Mouse (Mus musculus): ENCODE measurements around the gene Cyp2a4. TPM values are rescaled to one million over a fixed set of nuclear protein-coding genes. Genes with fewer than 3 reads are reported as not detected.
"Not testable (repeated sequence)": the region's sequence is repeated elsewhere in the genome, so short reads cannot be mapped to it uniquely, and the experiment has no call there.

Cyp2a4 gene
- not detected in 2 replicates for polyA plus RNA-seq (2015; fragmentation: Nextera tagmentation; extraction: Ambion mirVana)

DNA sequence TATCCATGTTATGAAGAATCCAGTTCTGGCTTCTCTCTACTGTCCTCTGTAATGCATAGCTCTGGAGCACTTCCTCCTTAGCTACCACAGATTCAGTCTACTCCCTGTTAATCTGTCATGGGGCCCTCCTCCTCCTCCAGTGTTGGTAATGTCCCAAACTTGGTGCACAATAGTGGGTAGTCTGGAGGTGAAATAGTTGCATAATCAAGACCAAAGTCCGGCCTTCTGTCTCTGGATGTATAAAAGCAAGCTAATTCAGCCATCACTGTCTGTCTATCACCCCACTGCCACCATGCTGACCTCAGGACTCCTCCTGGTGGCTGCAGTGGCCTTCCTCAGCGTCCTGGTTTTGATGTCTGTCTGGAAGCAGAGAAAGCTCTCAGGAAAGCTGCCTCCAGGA, at the start of gene Cyp2a4:
Cyp2a4 (plus strand) TSS at position 244 of the 400 bp plus-strand sequence.
- not testable (repeated sequence) for H3K4me1 ChIP-seq (replicated peaks; ENCODE audit: control insufficient read depth, insufficient read depth, low read length); H3K4me3 ChIP-seq (replicated peaks; ENCODE audit: low read length); ATAC-seq; H3K4me2 ChIP-seq (ENCODE audit: low read length); H3K9ac ChIP-seq (replicated peaks; ENCODE audit: low read depth, low read length); H3K9me3 ChIP-seq (ENCODE audit: control insufficient read depth, low read length); H3K36me3 ChIP-seq (ENCODE audit: control insufficient read depth, insufficient read depth); H3K27me3 ChIP-seq (replicated peaks; ENCODE audit: control insufficient read depth, insufficient read depth, low read length); H3K27ac ChIP-seq (ENCODE audit: low read length)
- whole genome bisulfite sequencing = 71% methylated on average over 2 of the region's 2 CpGs

DNA sequence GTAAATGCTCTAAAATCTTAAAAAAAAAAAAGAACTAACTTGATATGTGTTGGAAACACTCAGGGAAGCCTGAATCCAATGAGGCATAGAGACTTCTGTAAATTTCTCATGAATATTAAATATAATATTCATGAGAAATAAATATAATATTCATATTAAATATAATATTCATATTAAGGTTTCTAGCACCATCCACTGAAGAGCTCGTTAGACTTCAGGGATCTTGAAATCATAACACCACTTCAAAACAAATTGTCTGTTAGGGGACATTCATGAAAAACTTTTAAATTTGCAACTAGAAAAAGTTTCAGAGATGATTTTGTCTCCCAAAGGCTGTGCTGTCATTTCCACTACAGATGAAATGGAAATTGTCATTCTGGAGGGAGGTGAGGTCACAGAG, 46.9 kb upstream of the Cyp2a4 start, which contains the start of gene Vmn1r184:
Vmn1r184 (plus strand) TSS at position 301 of the 400 bp plus-strand sequence.
- H3K9me3 ChIP-seq (ENCODE audit: control insufficient read depth, low read length); H3K9ac ChIP-seq (replicated peaks; ENCODE audit: low read depth, low read length); H3K27ac ChIP-seq (ENCODE audit: low read length); ATAC-seq; H3K4me1 ChIP-seq (replicated peaks; ENCODE audit: control insufficient read depth, insufficient read depth, low read length); H3K4me3 ChIP-seq (replicated peaks; ENCODE audit: low read length); H3K27me3 ChIP-seq (replicated peaks; ENCODE audit: control insufficient read depth, insufficient read depth, low read length); H3K4me2 ChIP-seq (ENCODE audit: low read length); H3K36me3 ChIP-seq (ENCODE audit: control insufficient read depth, insufficient read depth): not testable (repeated sequence)
- WGBS = 62% methylated on average over 1 of the region's 1 CpGs

DNA sequence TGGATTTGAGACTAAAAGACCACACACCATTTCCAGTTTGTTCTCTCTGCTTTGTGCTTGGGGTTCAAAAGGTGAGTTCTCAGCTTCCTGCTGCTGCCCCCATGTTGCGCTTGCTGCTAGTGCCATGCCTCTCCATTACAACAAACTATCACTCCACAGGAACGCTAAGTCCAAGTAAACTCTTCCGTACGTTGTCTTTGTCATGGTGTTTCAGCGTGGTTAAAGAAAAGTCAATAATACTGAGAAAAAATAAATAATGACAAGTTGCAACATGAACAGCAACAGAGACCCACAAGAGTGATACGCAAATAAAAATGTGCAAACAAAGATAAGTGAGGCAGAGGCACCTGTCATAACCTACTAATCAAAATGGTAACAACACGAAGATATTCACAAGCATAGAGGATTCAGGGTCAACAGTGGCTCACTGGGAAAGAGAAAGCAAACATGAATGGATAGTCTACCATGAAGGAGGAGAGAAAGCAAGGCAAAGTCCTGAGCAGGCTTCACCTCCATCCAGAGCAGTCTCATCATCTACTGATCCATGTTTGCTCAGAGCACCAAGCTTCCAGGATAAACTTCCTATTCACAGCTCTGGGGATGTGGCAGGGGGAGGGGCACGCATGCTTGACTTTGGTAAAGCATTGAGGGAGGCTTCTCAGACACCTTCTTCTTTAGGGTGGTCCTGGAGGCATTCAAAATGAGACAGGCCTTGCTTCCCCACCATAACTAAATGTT, 3.4 kb upstream of the Cyp2a4 start:
- not testable (repeated sequence) for ATAC-seq; H3K4me3 ChIP-seq (replicated peaks; ENCODE audit: low read length); H3K27me3 ChIP-seq (replicated peaks; ENCODE audit: control insufficient read depth, insufficient read depth, low read length); H3K27ac ChIP-seq (ENCODE audit: low read length); H3K4me1 ChIP-seq (replicated peaks; ENCODE audit: control insufficient read depth, insufficient read depth, low read length); H3K9ac ChIP-seq (replicated peaks; ENCODE audit: low read depth, low read length); H3K4me2 ChIP-seq (ENCODE audit: low read length); H3K9me3 ChIP-seq (ENCODE audit: control insufficient read depth, low read length); H3K36me3 ChIP-seq (ENCODE audit: control insufficient read depth, insufficient read depth)
- 84% methylated on average over 8 of the region's 8 CpGs for WGBS

DNA sequence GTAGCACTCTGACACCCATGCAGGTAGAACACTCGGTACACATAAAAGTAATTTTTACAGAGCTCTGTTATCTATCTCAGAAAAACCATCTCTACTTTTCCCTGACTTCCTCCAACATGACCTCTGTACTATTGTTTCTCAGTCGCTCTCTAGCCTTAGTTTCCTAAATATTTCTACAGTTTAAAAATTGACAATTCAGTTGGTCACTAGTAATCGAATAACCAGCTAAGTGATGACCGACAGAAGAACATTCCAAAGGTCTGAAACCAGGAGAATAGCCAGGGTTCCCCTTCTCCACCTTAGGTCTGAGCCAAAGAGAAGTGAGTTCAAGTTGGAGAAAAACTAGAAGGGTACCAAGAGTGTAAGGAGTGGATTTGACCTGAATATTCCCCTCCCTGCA, 4.8 kb downstream of the Cyp2a4 start:
- ATAC-seq; H3K9ac ChIP-seq (replicated peaks; ENCODE audit: low read depth, low read length); H3K9me3 ChIP-seq (ENCODE audit: control insufficient read depth, low read length); H3K27ac ChIP-seq (ENCODE audit: low read length); H3K4me2 ChIP-seq (ENCODE audit: low read length); H3K4me3 ChIP-seq (replicated peaks; ENCODE audit: low read length); H3K27me3 ChIP-seq (replicated peaks; ENCODE audit: control insufficient read depth, insufficient read depth, low read length); H3K36me3 ChIP-seq (ENCODE audit: control insufficient read depth, insufficient read depth); H3K4me1 ChIP-seq (replicated peaks; ENCODE audit: control insufficient read depth, insufficient read depth, low read length): not testable (repeated sequence)
- WGBS = 87% methylated on average over 4 of the region's 4 CpGs

DNA sequence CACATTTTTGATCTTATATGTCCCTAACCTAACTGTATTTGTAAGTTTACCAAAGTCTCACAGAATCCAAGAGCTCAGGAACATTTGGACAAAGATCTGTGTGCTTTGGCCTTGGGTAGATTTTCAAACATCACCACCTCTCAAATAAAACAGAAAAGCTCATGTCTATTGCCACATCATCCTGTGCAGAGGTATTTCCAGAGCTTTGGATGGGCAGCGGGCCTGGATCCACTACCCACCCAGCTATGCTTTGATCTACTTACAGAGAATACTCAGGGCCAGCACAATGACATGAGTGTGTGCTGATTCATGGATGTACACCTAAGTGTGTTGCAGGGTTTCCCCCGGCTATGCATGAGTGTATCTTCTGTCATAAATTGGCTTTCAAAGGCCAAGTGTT, 8.2 kb downstream of the Cyp2a4 start:
- H3K9ac ChIP-seq (replicated peaks; ENCODE audit: low read depth, low read length); H3K4me1 ChIP-seq (replicated peaks; ENCODE audit: control insufficient read depth, insufficient read depth, low read length); H3K4me3 ChIP-seq (replicated peaks; ENCODE audit: low read length); H3K27me3 ChIP-seq (replicated peaks; ENCODE audit: control insufficient read depth, insufficient read depth, low read length); H3K27ac ChIP-seq (ENCODE audit: low read length); H3K9me3 ChIP-seq (ENCODE audit: control insufficient read depth, low read length); ATAC-seq; H3K36me3 ChIP-seq (ENCODE audit: control insufficient read depth, insufficient read depth); H3K4me2 ChIP-seq (ENCODE audit: low read length): not testable (repeated sequence)
- 87% methylated on average over 2 of the region's 2 CpGs for WGBS

DNA sequence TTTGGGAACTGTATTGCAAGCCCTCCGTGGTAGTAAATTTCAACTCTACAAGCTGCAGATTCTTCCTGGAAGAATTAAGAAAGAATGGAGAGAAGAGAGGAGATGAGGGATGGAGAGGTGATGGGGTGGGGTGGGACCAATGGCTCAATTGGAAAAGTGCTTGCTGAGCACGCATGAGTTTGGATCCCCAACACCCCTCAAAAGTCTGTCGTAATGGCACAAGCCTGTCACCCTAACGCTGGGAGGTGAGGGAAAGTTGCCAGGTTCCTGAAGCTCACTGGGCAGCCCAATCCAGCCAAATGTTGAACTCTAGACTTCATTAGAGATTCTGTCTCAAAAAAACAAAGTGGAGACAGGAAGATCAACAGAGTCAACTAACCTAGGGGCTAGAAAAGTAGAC, 8.8 kb downstream of the Cyp2a4 start:
- H3K4me1 ChIP-seq (replicated peaks; ENCODE audit: control insufficient read depth, insufficient read depth, low read length); H3K27ac ChIP-seq (ENCODE audit: low read length); H3K9ac ChIP-seq (replicated peaks; ENCODE audit: low read depth, low read length); H3K27me3 ChIP-seq (replicated peaks; ENCODE audit: control insufficient read depth, insufficient read depth, low read length); H3K36me3 ChIP-seq (ENCODE audit: control insufficient read depth, insufficient read depth); H3K4me3 ChIP-seq (replicated peaks; ENCODE audit: low read length); H3K4me2 ChIP-seq (ENCODE audit: low read length); ATAC-seq; H3K9me3 ChIP-seq (ENCODE audit: control insufficient read depth, low read length): not testable (repeated sequence)
- 86% methylated on average over 4 of the region's 4 CpGs for WGBS

DNA sequence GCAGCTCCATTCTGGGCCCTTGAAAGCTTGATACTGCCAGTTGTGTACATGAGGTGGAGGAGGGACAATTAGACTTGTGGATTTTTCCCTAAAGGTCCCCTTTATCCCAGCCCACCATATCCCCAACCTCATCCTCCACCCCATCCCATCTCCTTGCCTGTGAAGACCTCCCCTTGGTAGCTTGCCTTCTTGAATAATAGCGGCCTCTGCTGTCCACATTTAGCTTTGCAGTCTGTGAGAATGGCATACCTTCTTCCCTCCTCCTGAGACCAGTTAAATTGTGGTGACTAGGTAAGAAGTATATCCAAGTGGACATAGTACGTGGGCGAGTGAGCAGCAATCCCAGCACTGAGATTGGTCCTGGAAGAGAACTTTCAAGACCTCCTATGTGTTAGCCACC, 13.4 kb downstream of the Cyp2a4 start:
- H3K4me2 ChIP-seq (ENCODE audit: low read length); ATAC-seq; H3K27me3 ChIP-seq (replicated peaks; ENCODE audit: control insufficient read depth, insufficient read depth, low read length); H3K36me3 ChIP-seq (ENCODE audit: control insufficient read depth, insufficient read depth); H3K4me1 ChIP-seq (replicated peaks; ENCODE audit: control insufficient read depth, insufficient read depth, low read length); H3K9me3 ChIP-seq (ENCODE audit: control insufficient read depth, low read length); H3K4me3 ChIP-seq (replicated peaks; ENCODE audit: low read length); H3K27ac ChIP-seq (ENCODE audit: low read length); H3K9ac ChIP-seq (replicated peaks; ENCODE audit: low read depth, low read length): not testable (repeated sequence)
- 61% methylated on average over 3 of the region's 3 CpGs for WGBS

DNA sequence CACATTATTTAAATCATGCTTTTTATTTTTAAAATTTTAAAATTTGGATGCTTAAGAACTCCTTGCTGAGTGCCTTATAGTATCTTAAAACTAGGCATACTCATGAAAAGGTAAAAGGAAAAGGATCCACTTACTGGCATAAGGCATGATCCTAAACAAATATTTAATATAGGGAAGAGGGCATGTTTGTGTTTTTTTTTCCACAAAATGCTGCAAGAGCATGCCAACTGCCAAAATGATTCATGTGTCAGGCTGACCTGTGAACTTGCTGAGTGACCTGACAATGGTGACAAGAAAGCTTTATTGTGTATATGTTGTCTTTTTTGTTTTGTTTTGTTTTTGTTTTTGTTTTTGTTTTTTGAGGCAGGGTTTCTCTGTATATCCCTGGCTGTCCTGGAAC, 43.2 kb downstream of the Cyp2a4 start:
- not testable (repeated sequence) for H3K27me3 ChIP-seq (replicated peaks; ENCODE audit: control insufficient read depth, insufficient read depth, low read length); H3K4me1 ChIP-seq (replicated peaks; ENCODE audit: control insufficient read depth, insufficient read depth, low read length); ATAC-seq; H3K36me3 ChIP-seq (ENCODE audit: control insufficient read depth, insufficient read depth); H3K9ac ChIP-seq (replicated peaks; ENCODE audit: low read depth, low read length); H3K4me2 ChIP-seq (ENCODE audit: low read length); H3K9me3 ChIP-seq (ENCODE audit: control insufficient read depth, low read length); H3K27ac ChIP-seq (ENCODE audit: low read length); H3K4me3 ChIP-seq (replicated peaks; ENCODE audit: low read length)

DNA sequence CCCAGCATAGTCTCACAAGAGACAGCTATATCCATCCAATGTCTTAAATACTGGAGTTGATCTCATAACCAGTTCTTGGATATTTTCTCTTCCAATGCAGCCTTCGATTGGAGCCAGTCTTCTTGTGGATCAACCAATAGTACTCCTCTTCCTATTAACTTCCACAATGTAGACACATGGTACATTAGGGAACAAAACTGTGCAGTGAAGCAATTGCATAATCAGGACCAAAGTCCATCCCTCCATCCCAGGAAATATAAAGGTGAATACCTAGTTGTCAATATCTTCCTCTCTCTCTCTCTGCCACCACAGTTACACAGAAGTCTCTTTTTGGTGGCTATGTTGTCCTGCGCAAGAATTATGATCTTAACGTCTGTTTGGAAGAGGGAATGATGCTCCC, 45.3 kb downstream of the Cyp2a4 start:
- H3K27me3 ChIP-seq (replicated peaks; ENCODE audit: control insufficient read depth, insufficient read depth, low read length) = not testable (repeated sequence)
- WGBS = 83% methylated on average over 2 of the region's 3 CpGs

DNA sequence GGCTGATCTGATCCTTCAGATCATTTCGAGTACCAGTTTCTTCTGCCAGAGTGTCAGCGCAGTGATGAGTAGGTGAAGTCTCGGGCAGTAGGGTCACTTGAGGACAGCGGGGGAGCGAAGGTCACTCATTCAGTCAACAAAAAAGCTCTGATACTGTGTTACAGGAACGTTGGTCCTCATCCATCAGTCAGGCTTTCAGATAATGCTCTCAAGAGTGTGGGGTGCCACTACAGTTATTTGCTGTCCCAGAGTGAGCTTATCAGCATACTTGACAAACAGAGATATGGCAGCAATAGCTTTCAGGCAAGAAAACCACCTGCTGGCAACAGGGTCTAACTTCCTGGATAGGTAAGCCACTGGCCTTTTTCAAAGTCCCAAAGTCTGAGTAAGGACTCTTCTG, 49.8 kb downstream of the Cyp2a4 start:
- H3K9me3 ChIP-seq (ENCODE audit: control insufficient read depth, low read length); ATAC-seq; H3K9ac ChIP-seq (replicated peaks; ENCODE audit: low read depth, low read length); H3K4me2 ChIP-seq (ENCODE audit: low read length); H3K27ac ChIP-seq (ENCODE audit: low read length); H3K36me3 ChIP-seq (ENCODE audit: control insufficient read depth, insufficient read depth); H3K4me3 ChIP-seq (replicated peaks; ENCODE audit: low read length); H3K4me1 ChIP-seq (replicated peaks; ENCODE audit: control insufficient read depth, insufficient read depth, low read length); H3K27me3 ChIP-seq (replicated peaks; ENCODE audit: control insufficient read depth, insufficient read depth, low read length): not testable (repeated sequence)
- WGBS = 87% methylated on average over 5 of the region's 6 CpGs

More for the DNA sequence above, 45.3 kb downstream of the Cyp2a4 start:
- H3K27ac ChIP-seq (ENCODE audit: low read length); H3K4me2 ChIP-seq (ENCODE audit: low read length); ATAC-seq; H3K36me3 ChIP-seq (ENCODE audit: control insufficient read depth, insufficient read depth); H3K4me3 ChIP-seq (replicated peaks; ENCODE audit: low read length); H3K9me3 ChIP-seq (ENCODE audit: control insufficient read depth, low read length); H3K4me1 ChIP-seq (replicated peaks; ENCODE audit: control insufficient read depth, insufficient read depth, low read length); H3K9ac ChIP-seq (replicated peaks; ENCODE audit: low read depth, low read length): not testable (repeated sequence)
